Mouse (Mus musculus) cerebellum, postnatal 14 days (tissue): Measurements from ENCODE around the gene Gpa33.

Experiments
- DNase-seq, 2 experiments: peaks; one replicate each; pipeline ENCODE4 v3.0.0; 2021; ENCODE audit warnings: mixed read lengths in 2 of 2

Gpa33 gene

DNA sequence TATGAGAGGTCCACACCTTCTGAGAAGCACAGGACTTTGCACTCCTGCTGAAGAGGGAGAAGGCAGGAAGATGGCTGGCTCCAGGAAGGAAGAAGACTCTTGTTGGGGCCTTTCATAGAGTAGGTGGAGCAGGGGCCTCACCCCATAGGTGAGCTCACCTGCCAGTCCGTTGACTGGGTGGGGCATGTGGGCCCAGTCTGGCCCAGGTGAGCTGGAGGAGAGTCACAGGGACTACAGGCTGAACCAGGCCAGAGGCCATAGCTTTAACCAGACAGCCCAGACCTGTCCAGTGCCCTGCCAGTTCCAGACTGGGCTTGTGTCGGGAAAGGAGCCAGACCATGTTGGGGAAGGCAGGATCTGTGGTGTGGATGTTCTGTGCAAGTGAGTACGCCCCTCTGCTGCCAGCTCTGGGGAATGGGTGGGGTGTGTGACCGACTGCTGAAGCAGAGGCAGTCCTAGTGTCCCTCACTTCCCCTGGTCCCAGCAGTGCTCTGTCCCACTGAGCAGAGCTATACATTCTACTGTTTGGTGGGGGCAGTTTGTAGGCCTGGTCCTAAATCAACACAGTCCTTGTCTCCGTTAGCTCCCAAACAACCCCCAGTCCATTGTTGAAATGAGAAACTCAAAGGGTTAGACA lies at the start of gene Gpa33:
Gene Gpa33 (plus strand): TSS at position 15 of the 637 bp plus-strand sequence.
- no peak for DNase-seq

DNA sequence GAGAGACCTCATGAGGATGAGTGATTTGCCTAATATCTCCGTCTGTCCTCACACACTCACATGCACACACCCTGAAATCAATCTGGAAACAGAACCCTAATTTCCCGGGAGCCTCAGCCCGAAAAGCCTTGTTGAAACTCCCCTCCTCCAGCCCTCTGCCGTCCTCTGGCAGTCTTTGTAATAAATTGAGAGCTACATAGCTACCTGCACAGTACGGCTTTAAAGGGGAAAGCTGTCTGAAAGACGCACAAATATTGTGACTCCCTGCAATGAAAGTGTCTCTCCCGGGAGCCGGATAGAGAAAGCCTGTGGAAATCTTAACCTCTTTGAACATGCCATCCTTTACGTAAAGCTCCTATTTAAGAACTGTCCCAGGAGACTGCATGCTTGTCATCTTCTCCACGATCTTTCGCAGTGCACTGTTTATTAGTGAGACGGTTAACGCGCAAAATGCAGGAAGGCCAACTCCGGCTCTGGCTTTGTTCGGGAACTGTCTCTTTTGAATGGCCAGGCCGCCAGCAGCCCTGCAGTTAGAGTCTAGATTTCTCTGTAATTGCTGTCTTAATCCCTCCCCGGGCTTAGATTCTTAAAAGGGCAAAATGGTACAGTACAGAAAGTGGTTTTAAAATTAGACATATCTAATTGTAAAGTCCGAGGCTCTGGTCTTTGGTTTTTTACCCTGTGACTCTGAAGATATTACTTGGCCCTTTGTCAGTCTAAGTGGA lies 41.4 kb upstream of the Gpa33 start:
- DNase-seq, result no peak

DNA sequence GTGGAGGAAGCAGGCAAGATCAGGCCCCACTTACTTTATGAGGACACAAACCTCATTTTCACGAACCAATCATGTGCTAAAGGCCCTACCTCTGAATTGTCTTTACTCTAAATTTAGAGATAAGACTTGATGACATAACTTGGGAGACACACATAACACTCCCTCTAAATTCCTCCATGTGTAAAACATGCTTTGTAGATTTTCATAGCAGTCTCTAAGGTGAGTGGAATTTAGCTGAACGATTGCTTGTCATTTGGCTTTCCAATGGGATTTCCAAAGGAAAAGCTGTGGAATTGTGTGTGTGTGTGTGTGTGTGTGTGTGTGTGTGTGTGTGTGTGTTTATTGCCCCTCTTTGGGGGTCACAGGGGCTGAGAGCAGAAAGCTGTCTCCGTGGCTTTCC lies 40.7 kb upstream of the Gpa33 start:
- no peak for DNase-seq

DNA sequence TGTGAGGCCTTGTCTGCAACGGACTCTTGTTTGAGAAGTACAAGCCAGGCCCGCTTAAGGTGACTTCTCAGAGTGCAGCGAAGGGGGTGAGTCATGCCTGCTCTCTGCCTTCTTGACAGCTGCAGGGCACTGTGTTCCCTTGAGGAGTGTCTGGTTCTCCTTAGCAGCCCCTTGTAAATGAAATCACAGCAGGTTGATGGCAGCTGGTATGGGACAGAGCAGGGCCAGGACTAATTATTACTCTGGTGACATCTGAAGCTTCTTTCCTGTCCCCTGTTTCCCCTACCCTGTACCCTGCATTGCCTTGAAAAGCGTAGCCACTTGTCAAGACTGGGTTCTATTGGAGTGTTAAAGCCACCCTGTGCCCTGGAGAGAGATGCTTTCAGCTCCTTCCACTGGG lies 40.3 kb upstream of the Gpa33 start:
- no peak for DNase-seq

DNA sequence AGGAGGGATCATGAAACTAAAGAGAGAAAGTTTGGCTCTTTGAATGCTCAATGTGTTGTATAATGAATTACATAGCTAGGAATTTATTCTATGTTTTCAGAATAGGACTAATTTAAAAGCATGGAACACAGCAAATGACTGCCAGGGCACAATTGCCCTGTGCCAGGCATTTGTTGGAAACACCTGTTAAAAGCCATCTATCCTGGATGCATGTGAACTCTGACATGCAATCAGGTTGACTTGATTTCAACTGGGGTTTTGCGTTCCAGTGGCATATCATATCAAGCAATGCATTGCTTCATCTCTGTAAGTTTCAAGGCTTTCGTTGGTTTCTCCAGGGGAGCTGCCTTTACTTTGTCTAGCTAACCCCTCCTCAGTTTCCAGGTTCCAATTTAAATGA lies 39.7 kb upstream of the Gpa33 start:
- DNase-seq, result no peak

DNA sequence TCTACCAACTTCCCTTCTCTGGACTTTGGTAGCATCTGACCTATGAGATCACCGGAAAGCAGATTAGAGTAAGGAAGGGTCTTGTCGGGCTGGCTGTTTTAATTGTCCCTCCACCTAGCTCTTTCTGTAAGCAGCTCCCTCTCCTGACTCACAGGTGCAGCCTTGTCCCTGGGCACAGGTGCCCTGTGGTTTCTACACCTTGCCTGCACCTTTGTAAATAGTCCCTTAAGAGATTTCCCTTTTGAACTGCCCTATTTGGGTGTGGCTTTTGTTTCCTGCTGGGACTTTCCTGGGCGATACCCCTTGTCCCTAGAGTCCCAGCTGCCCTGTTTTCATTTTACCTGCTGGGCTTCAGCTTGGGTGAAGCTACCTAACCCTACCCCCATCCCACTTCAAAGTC lies 35.6 kb upstream of the Gpa33 start:
- no peak for DNase-seq

DNA sequence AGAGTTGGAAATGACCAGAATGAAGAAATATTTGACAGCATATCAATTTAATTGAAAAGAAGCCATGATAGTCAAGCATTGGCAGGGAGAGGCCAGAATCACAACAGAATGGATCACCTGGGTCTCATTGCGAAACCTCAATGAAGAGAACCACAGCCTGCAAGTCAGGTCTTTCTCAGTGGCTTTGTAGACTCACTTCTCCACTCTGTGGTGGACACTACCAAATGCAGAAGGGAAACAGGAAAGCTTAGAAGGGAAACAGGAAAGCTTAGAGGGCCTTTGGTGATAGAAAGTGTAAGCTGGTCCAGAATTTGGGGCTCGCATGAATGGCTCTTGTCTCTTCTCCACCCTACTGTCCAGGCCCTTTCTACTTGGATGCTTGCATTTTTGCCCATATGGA lies 31.9 kb upstream of the Gpa33 start:
- DNase-seq, result no peak

DNA sequence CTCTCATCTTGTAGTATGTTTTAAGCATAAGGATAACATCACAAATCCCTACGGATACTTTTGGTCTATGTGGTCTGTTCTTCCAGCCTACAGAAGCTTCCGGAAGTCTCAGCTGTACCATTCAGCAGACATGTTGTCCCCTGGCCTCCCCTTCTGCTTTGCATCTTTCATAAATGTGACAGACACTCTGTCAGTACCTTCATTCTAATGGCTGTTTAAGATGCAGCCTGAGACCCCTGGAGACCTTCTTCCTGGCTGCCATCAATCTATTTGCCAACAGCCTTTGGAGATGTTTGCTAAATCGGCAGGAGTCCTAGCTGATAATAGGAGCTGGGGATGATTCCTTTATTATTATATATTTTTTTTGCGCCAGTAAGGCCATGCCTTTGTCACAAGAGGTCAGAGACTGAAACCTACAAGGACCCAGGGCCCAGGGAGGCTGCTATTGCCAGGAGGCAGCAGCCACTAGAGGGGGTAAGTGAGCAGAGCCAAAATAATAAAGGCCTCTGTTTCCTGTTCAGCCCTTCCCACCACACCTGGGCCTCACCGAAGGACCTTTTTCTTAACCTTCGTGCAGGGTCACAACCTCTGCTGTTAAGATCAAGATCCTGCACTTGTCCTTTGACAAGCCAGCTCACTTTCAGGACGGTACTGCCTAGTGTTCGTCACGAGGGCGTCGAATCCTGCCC lies 27.0 kb upstream of the Gpa33 start:
- peak; percentile 13 to 38 for DNase-seq

DNA sequence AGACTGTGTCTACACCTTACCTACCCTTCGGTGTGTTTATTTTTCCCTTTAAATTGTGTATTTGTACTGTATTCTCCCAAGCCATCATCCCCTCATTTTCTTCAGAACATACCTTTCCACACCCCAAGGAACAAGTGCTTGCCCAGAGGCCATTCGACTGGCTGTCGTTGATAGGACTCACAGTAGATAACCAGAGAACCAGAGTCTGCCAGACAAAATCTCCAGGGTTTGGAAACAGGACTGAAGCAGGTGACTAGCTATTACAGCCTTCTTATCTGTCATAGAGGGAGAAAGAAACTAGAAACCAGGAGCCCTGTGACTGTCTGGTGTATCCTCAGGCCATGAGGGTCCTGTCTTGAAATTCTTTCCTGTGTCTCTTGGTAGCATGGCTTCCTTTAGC lies 25.2 kb upstream of the Gpa33 start:
- DNase-seq, result no peak

DNA sequence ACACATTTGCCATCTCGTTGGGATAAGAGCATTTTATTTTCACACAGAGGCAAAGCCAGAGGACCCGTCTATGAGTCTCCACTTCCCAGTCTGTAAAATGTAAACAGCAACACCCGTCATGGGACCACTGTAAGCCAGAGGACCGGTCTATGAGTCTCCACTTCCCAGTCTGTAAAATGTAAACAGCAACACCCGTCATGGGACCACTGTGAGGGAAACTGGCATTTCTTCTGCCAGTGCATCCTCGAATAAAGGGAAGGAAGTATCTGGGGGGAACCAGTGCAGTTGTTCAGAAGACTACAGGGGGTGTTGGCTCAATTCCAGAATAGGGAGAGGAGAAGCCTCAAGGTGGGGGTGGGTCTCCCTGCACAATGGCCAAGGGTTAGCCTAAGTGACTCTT lies 24.6 kb upstream of the Gpa33 start:
- DNase-seq, result no peak

DNA sequence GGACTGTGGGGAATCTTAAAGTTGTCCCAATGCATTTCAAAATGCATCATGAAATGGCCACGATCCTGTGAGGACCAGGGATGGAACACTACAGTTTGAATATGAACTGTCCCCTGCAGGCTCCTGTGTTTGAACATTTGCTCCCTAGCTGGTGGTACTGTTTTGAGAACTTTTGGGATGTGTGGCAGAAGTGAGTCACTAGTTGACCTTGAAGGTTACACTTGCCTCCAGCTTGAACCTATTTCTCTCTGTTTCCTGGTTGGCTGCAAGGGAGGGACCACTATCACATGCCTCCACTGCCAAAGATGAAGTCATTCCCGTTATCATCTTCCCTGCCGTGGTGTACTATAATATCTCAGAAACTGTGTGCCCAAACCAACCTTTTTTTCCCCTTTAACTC lies 15.1 kb upstream of the Gpa33 start:
- no peak for DNase-seq

DNA sequence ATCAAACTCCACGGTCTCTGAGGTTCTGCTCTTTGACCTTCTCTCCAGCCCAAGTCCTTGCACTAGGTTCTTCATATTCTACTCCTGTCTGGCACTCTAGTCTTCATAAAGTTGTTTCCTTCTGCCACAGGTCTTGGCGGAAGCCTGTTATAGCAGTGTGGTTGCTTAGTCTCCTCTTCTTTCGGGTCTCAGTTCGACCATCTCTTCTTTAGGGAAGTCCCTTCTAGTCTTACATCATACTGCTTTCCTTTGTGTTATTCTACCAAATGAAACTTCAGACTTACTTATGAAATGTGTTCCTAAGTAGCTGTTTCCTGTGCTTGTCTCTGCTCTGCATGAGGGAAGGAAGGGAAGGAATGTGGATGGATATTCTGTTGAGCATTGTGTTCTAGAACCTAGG lies 14.3 kb upstream of the Gpa33 start:
- no peak for DNase-seq

DNA sequence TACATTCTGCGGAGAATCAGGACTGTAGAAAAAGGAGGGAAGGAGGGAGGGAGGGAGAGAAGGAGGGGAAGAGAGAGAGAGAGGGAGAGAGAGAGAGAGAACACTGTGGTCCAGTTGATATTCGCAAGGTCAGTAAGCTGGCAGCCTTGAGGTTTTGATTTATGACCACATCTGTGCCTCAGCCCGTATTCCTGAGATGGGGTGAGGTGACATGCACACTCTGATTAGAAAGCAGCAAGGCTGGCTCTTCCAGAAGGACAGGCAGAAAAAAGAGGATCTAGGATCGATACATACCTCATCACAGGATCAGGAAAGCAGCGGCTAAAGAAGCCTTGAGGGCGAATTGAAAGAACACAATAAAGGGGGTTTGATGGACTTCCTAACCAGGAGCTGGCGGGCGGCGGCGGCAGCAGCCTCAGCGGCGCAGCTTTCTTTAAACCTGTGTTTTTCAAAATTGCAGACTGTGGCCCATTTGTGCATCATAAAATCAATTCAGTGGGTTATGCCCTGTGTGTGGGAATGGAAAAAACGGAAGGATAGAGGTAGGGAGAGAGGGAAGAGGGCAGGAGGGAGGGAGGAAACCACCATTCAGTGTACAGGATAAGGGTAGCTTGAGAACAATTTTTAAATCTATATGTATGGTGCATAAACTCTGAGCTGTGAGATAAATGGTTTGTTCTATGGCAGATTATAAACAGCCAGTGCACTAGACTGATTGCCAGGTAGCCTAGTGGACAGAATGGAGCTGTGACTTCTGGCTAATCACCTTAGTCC lies 12.0 kb upstream of the Gpa33 start:
- no peak for DNase-seq

DNA sequence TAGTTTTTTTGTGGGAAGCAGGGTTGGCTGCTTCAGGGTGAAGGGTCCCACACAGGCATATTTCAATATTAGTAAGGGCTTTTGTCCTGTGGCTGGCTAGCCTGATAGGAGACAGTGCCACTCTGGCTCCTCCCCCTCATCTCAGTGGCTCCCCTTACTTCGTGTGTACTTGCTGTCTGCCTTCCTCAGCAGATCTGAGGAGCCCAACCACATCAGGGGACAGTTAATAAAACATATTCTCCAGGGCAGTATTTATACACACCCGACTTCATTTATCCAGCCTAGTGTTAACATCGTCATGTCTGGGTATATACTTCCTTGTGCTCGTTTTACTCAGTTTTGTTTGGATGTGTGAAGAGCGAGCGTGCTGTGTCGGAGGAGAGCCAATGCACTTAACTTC lies 7.9 kb upstream of the Gpa33 start:
- DNase-seq, result no peak

DNA sequence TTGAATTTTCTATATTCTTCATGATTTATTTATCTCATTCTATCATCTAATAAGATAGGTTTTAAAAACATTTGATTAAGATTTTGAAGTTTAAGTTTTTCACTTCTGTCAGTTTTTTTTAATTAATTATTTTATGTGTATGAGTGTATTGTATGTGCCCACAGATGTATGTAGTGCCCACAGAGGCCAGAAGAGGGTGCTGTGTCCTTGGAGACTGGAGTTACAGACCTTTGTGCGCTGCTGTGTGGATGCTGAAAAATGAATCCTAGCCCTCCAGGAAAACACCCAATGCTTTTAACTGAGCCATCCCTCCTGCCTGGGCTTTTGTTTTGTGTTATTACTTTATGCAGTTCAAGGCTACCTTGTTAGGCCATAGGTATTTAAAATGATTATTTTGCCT lies 7.0 kb upstream of the Gpa33 start:
- no peak for DNase-seq

DNA sequence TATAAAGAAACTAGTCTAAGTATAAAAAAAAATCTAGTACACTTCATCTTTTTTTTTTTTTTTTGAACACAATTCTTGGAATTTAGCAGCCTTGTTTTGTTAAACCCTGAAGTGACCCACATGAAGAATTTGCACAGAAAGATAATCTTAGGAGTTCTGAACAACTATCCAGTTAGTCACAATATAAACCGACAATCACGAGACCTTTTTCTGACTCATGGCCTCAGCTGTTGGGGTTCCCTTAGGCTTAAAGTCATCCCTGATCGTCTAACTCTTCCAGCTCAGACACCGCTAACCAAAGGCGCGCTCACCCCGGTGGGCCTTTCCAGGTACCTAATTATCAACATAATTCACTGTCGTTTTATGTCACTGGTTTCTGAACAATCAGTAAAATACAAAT lies 6.3 kb upstream of the Gpa33 start:
- no peak for DNase-seq

DNA sequence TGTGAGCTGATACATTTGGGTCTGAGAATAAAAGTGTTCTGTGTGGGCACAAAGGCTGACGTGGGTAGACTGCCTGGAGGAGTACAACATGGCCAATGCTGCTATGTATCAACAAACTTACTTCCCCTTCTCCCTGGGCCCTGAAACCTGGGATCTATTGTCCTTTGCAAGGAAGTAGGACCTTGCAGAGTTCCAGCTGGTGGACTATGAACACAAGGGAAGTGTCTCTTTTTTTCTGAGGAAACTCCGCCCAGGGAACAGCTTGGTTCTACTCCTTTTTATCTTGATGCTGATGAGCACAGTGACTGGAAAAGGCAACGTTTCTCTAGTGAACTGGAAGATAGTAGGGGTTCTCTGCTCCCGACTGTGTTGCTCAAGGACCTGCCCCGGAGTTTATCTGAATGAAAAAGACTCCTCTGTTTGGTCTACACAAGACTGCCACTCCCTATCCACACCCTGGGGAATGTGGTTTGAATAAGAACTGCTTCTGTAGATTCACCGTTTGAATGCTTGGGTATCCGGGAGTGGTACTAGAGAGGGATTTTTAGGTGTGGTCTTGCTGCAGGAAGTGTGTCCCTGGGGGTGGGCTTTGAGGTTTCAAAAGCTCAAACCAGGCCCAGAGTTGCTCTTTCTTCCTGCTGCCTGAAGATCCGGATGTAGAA lies 5.0 kb upstream of the Gpa33 start:
- DNase-seq, result no peak

DNA sequence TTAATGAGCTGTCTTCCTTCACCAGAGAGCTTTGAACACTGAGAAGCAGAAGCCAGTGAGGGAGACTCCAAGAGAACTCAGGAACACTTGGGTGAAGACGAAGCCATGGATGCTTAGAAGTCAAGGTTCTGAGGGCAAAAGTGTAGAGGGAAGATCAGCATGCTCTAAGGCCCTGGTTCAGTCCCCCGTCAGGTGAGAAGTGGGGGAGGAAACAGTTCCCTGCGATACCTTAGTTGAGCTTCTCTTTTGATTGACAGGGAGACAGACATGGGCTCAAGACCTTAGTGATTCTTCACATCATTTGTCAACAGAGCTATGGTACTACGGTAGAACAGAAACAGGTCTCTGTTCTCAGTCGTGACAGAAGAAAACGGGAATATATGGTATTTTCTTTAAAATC lies 3.7 kb upstream of the Gpa33 start:
- DNase-seq, result no peak

DNA sequence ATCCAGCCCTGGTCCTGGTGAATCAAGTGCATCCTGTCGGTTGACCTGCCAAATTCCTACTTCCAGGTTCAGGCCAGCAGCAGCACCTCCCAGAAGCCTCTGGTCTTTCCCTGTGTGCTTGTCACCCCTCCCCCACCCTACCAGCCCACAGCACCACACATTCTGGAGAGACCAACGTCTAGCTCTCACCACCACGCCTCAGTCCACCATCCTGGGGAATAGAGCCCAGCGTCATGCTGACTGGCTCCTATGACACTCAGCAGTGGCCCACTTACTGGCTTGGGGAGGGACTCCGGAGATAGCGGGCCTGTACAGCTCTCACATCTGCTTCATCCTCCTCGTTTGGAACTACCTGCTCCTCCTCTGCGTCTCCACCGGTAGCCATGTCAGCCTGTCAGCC lies 3.2 kb upstream of the Gpa33 start:
- no peak for DNase-seq

DNA sequence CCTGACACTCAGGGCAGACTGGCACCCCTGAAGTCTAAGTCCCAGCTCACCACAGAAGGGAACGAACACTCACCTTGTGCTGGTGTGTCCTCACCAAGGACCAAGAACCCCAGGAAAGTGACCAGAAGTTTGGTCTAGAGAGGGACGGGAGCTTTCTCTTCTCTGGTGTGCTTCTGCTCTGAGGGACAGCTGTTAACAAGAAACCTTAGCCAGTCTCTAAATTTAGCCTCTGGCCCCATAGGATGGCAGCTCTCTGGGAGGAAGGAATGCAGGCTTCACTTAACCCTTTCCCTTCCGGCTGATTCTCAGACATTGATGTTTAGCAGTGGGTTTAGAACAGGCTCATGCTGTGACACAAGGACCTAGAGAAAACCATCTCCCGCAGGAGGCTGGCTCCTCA lies 2.3 kb upstream of the Gpa33 start, which contains the start of gene Dusp27:
Gene Dusp27 (minus strand): TSS at position 204 of the 400 bp plus-strand sequence.
- no peak for DNase-seq

DNA sequence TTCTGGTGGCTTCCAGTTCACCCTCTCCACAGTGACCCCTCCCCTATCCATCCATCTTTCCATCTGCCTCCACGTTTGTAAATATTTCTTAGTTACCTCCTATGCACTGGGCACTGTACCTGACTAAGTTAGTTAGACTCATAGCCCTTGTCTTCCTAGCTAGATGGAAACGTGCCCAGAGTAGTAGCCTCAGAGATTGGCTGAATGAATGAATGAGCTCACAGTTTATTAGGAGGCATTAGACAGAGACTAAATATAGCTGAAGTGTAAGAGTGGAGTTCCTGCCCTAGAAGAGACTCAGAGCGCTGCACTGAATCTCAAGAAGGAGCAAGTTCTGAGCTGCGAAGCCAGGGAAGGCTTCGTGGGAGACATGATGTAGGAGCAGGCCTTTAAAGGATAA lies 1.5 kb upstream of the Gpa33 start:
- DNase-seq, result no peak

DNA sequence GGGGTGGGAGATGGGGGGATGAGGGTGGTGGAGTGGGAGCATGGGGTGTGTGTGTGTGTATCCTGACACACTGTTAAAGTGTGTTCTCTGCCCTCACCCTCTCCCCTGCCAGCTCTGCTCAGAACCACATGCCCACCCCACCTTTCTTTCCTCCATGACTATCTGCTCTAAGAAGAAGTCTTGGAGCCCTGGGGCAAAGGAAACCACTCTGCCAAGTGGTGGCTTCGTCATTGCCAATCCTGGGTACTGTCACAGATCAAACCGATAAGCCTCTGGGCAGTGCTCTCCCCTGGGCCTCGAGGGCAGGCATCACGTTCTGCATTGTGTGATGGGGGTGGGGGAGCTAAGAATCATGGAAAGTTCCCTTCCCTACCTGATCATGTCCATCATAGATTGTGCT lies 2.3 kb downstream of the Gpa33 start:
- DNase-seq, result no peak
